Mouse (Mus musculus) megakaryocyte, embryonic 14.5 days (primary cell): ENCODE measurements around the gene Dnase2a. TPM values are rescaled to one million over a fixed set of nuclear protein-coding genes. Genes with fewer than 3 reads are reported as not detected.

ENCODE experiments used
- H3K27me3 ChIP-seq: replicated peaks from 2 replicates; pipeline ENCODE3; 2012; ENCODE audit warnings: inconsistent platforms
- H3K36me3 ChIP-seq: replicated peaks from 2 replicates; pipeline ENCODE3; 2012; ENCODE audit warnings: low read length, inconsistent platforms, mixed read lengths
- H3K4me1 ChIP-seq: 2 replicates; pipeline ENCODE4 v1.6.1; 2012; ENCODE audit warnings: inconsistent platforms
- H3K4me3 ChIP-seq: replicated peaks from 2 replicates; pipeline ENCODE3; 2012; ENCODE audit warnings: moderate library complexity, mild to moderate bottlenecking, inconsistent platforms
- H3K9me3 ChIP-seq: 2 replicates; pipeline ENCODE4 v1.6.1; 2012; ENCODE audit warnings: inconsistent platforms
- FLI1 ChIP-seq: IDR thresholded peaks from 2 replicates; pipeline ENCODE4 v1.6.1; 2012; ENCODE audit warnings: low read length, inconsistent platforms, mixed read lengths
- GATA1 ChIP-seq: IDR thresholded peaks from 3 replicates; pipeline ENCODE4 v1.6.1; 2012; ENCODE audit warnings: mixed read lengths, low read length, inconsistent platforms, borderline replicate concordance
- polyA plus RNA-seq: library from polyadenylated mRNA; stranded (reverse); fragments of >175 nt; gene quantifications from 2 replicates; pipeline ENCODE4 v1.2.3, GENCODE M21; 2012; ENCODE audit warnings: low replicate concordance; ENCODE audit not compliant: insufficient read depth

The Dnase2a gene
- polyA plus RNA-seq, 1 experiment: 13.5 TPM

- H3K9me3 ChIP-seq: no peaks in the 10 kb centered on the region
- H3K36me3 ChIP-seq: peaks cover 60% of the 10 kb centered on the region
- TF ChIP-seq GATA1 (no peak), FLI1 (no peak)
- H3K4me3 ChIP-seq: no peak overlapping the region
- H3K27me3 ChIP-seq: no peaks in the 10 kb centered on the region
- peaks cover 27% of the 10 kb centered on the region for H3K4me1 ChIP-seq
Observed at GRCm38 (mm10) chr8:84889141-84889540, 19.2 kb upstream of the Dnase2a start.

- H3K4me1 ChIP-seq: peaks cover 29% of the 10 kb centered on the region
- no peak for TF ChIP-seq FLI1
- TF ChIP-seq GATA1: no peak
- peak overlapping the region; percentile 98 for H3K4me3 ChIP-seq
- H3K27me3 ChIP-seq: no peaks in the 10 kb centered on the region
- H3K36me3 ChIP-seq: peaks cover 27% of the 10 kb centered on the region
- no peaks in the 10 kb centered on the region for H3K9me3 ChIP-seq
Observed at GRCm38 (mm10) chr8:84892993-84893708, 15.2 kb upstream of the Dnase2a start.

GRCm38 (mm10) chr8:84893709-84894134 is 14.6 kb upstream of the Dnase2a start, which contains the start of gene Gcdh:
TSS of gene Gcdh (minus strand) at chr8:84893921.
- Histone ChIP-seq H3K36me3 (peaks cover 21% of the 10 kb centered on the region), H3K27me3 (no peaks in the 10 kb centered on the region), H3K4me1 (peaks cover 29% of the 10 kb centered on the region), H3K9me3 (no peaks in the 10 kb centered on the region), H3K4me3 (peak within 1 kb of the TSS; percentile 98)
- TF ChIP-seq GATA1 (no peak), FLI1 (no peak)

GRCm38 (mm10) chr8:84895963-84896362 is 12.4 kb upstream of the Dnase2a start:
- Histone ChIP-seq H3K4me1 (peaks cover 37% of the 10 kb centered on the region), H3K36me3 (peaks cover 5% of the 10 kb centered on the region), H3K9me3 (no peaks in the 10 kb centered on the region), H3K27me3 (peaks cover 4% of the 10 kb centered on the region), H3K4me3 (no peak overlapping the region)
- TF ChIP-seq FLI1: no peak
- TF ChIP-seq GATA1: no peak

- no peak for TF ChIP-seq GATA1
- no peak for TF ChIP-seq FLI1
- no peaks in the 10 kb centered on the region for H3K36me3 ChIP-seq
- H3K4me1 ChIP-seq: peaks cover 41% of the 10 kb centered on the region
- peaks cover 4% of the 10 kb centered on the region for H3K27me3 ChIP-seq
- no peak overlapping the region for H3K4me3 ChIP-seq
- H3K9me3 ChIP-seq: no peaks in the 10 kb centered on the region
Observed at GRCm38 (mm10) chr8:84901071-84901470, 7.3 kb upstream of the Dnase2a start.

GRCm38 (mm10) chr8:84901752-84902151 is 6.6 kb upstream of the Dnase2a start, which contains the start of gene Klf1:
TSS of gene Klf1 (plus strand) at chr8:84901928.
- Histone ChIP-seq H3K4me1 (peaks cover 40% of the 10 kb centered on the region), H3K4me3 (peak within 1 kb of the TSS; percentile 94), H3K27me3 (peaks cover 4% of the 10 kb centered on the region), H3K36me3 (no peaks in the 10 kb centered on the region), H3K9me3 (no peaks in the 10 kb centered on the region)
- TF ChIP-seq FLI1: no peak

GRCm38 (mm10) chr8:84902367-84902919 is 5.9 kb upstream of the Dnase2a start:
- TF ChIP-seq GATA1 (no peak), FLI1 (no peak)
- Histone ChIP-seq H3K27me3 (peaks cover 4% of the 10 kb centered on the region), H3K9me3 (no peaks in the 10 kb centered on the region), H3K36me3 (no peaks in the 10 kb centered on the region), H3K4me3 (peak overlapping the region; percentile 94), H3K4me1 (peaks cover 40% of the 10 kb centered on the region)

- no peak for TF ChIP-seq FLI1
- TF ChIP-seq GATA1: no peak
Observed at GRCm38 (mm10) chr8:84902920-84903661, 5.3 kb upstream of the Dnase2a start.

GRCm38 (mm10) chr8:84904351-84904750 is 4.0 kb upstream of the Dnase2a start:
- TF ChIP-seq GATA1 (no peak), FLI1 (no peak)
- Histone ChIP-seq H3K27me3 (peaks cover 4% of the 10 kb centered on the region), H3K4me3 (peak overlapping the region; percentile 34), H3K36me3 (no peaks in the 10 kb centered on the region), H3K4me1 (peaks cover 51% of the 10 kb centered on the region), H3K9me3 (no peaks in the 10 kb centered on the region)

More at GRCm38 (mm10) chr8:84902920-84903661, 5.3 kb upstream of the Dnase2a start:
- Histone ChIP-seq H3K4me3 (peak overlapping the region; percentile 94), H3K36me3 (no peaks in the 10 kb centered on the region), H3K9me3 (no peaks in the 10 kb centered on the region), H3K27me3 (peaks cover 4% of the 10 kb centered on the region), H3K4me1 (peaks cover 43% of the 10 kb centered on the region)
